Mouse (Mus musculus) olfactory bulb, adult 2 months (tissue): ENCODE measurements around the gene Dync1li2. TPM values are rescaled to one million over a fixed set of nuclear protein-coding genes. Genes with fewer than 3 reads are reported as not detected.

Source experiments
- H3K27ac ChIP-seq: fragments of 200-500 bp; 2 replicates; pipeline ENCODE4 v1.5.1; 2012; ENCODE audit warnings: low read depth, low read length; ENCODE audit not compliant: insufficient read depth
- H3K4me1 ChIP-seq: fragments of 200-500 bp; 2 replicates; pipeline ENCODE4 v1.6.1; 2012; ENCODE audit warnings: low read length; ENCODE audit not compliant: control insufficient read depth, insufficient read depth
- H3K4me3 ChIP-seq: fragments of 200-500 bp; 2 replicates; pipeline ENCODE4 v1.5.1; 2012; ENCODE audit warnings: mild to moderate bottlenecking, low read depth, low read length, moderate library complexity; ENCODE audit not compliant: insufficient read depth
- CTCF ChIP-seq: fragments of 200-500 bp; IDR thresholded peaks from 2 replicates; pipeline ENCODE4 v1.5.1; 2012; ENCODE audit warnings: low read depth, mild to moderate bottlenecking, low read length, moderate library complexity; ENCODE audit not compliant: insufficient read depth
- POLR2A ChIP-seq: fragments of 200-500 bp; IDR thresholded peaks from 2 replicates; pipeline ENCODE4 v1.6.1; 2012; ENCODE audit warnings: mild to moderate bottlenecking, low read depth, low read length, moderate library complexity; ENCODE audit not compliant: insufficient read depth
- WGBS: fragments of 180-500 bp; shearing (Covaris S2); methylation state at CpG from one replicate; pipeline ENCODE4 v1.1.7; 2018; 5-methylcytosine and 5-hydroxymethylcytosine counted together
- polyA plus RNA-seq: library from polyadenylated mRNA; stranded (reverse); fragments of >200 nt; gene quantifications from 2 replicates; pipeline ENCODE4 v1.2.4, GENCODE M21; 2012; ENCODE audit warnings: low replicate concordance; ENCODE audit not compliant: missing spikeins, insufficient read depth, insufficient read length

The Dync1li2 gene
- polyA plus RNA-seq, 1 experiment, result 65.6 TPM

GRCm38 (mm10) chr8:104430230-104430629, 12.6 kb downstream of the Dync1li2 start:
- peaks cover 10% of the 10 kb centered on the region for H3K4me1 ChIP-seq
- TF ChIP-seq CTCF, result no peak
- no peak for TF ChIP-seq POLR2A
- H3K4me3 ChIP-seq, result no peak overlapping the region
- H3K27ac ChIP-seq, result no peak overlapping the region
- WGBS, result 71% methylated on average over 7 of the region's 7 CpGs

DNA sequence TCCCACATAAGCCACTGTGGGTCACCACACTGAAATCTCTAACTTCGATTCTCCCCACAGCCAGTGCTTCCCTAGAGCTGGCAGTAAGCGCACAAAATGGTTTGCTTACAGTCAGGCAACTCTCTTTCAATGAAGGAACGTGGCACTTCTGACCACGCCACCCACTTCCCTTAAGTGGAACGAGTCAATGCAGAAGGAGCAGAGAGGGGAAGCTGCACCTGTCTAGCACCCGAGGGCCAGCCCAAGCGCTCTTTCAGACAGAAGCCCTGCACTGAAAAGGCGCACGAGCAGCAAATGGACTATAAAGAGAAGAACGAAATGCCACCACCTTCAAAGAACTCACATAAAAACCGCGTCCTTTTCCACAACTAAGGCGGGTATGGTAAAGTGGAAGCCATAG, 15.1 kb downstream of the Dync1li2 start:
- 80% methylated on average over 13 of the region's 13 CpGs for WGBS

DNA sequence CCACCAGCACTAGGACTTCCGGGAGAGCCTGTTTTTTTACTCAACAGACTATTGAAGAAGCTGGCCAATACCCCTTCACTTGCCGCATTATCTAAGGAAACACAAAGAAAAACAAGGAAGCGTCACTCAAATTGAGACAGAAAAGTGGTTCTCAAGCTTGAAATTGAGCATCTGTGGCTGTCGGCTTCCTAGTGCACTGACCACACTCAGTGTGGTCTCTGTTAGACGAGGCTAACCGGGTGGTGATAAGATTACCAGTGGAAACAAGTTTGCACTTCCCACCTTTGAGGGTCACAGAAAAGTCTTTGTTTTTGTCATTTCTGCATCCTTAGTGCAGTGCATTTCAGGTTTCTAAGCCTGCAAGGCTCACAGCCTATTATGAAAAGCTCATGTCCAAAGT, 20.5 kb downstream of the Dync1li2 start:
- WGBS, result 85% methylated on average over 6 of the region's 6 CpGs
- no peaks in the 10 kb centered on the region for H3K4me1 ChIP-seq
- H3K27ac ChIP-seq, result no peak overlapping the region
- no peak for TF ChIP-seq CTCF
- TF ChIP-seq POLR2A, result no peak
- no peak overlapping the region for H3K4me3 ChIP-seq

More for the DNA sequence above, 15.1 kb downstream of the Dync1li2 start:
- no peak for TF ChIP-seq POLR2A
- no peak for TF ChIP-seq CTCF
- H3K4me1 ChIP-seq, result no peaks in the 10 kb centered on the region
- no peak overlapping the region for H3K27ac ChIP-seq
- H3K4me3 ChIP-seq, result no peak overlapping the region

DNA sequence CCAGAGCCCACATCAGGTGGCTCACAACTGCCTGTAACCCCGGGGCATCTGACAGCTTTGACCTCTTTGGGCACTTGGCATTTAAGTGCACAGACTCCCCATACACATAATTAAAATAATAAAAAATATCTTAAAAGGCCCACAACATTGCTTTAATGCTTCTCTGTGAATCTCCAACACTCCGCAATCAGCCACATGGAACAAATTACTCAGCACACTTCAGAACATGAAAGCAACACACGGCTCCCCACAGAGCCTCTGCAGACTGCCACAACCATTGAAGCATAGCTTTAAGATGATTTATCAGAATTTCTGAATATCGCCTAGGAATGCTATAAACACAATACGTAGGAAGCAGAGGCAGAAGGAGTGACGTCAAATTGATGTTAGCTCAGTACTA, 26.8 kb downstream of the Dync1li2 start:
- 83% methylated on average over 6 of the region's 6 CpGs for WGBS
- peaks cover 19% of the 10 kb centered on the region for H3K4me1 ChIP-seq
- no peak overlapping the region for H3K4me3 ChIP-seq
- TF ChIP-seq POLR2A, result no peak
- no peak for TF ChIP-seq CTCF
- H3K27ac ChIP-seq, result no peak overlapping the region

- peaks cover 22% of the 10 kb centered on the region for H3K4me1 ChIP-seq
- TF ChIP-seq CTCF (no peak), POLR2A (no peak)
- no peak overlapping the region for H3K4me3 ChIP-seq
- H3K27ac ChIP-seq, result no peak overlapping the region
- WGBS, result 49% methylated on average over 3 of the region's 3 CpGs
Measured at GRCm38 (mm10) chr8:104414204-104414603, 28.6 kb downstream of the Dync1li2 start.

GRCm38 (mm10) chr8:104413770-104414169, 29.1 kb downstream of the Dync1li2 start:
- no peak for TF ChIP-seq CTCF
- TF ChIP-seq POLR2A, result no peak
- Histone ChIP-seq H3K4me1 (peaks cover 22% of the 10 kb centered on the region), H3K4me3 (no peak overlapping the region), H3K27ac (no peak overlapping the region)
- WGBS, result 81% methylated on average over 4 of the region's 4 CpGs

- no peak for TF ChIP-seq CTCF
- TF ChIP-seq POLR2A, result no peak
- WGBS, result 37% methylated on average over 7 of the region's 7 CpGs
- Histone ChIP-seq H3K4me3 (no peak overlapping the region), H3K4me1 (peaks cover 22% of the 10 kb centered on the region), H3K27ac (no peak overlapping the region)
Measured at GRCm38 (mm10) chr8:104412805-104413532, 29.9 kb downstream of the Dync1li2 start.

GRCm38 (mm10) chr8:104411972-104412371, 30.9 kb downstream of the Dync1li2 start:
- Histone ChIP-seq H3K4me1 (peaks cover 22% of the 10 kb centered on the region), H3K27ac (peak overlapping the region; percentile 68), H3K4me3 (no peak overlapping the region)
- 87% methylated on average over 3 of the region's 3 CpGs for WGBS
- no peak for TF ChIP-seq POLR2A
- no peak for TF ChIP-seq CTCF

- WGBS, result 49% methylated on average over 3 of the region's 3 CpGs
- TF ChIP-seq POLR2A (no peak), CTCF (no peak)
- no peak overlapping the region for H3K4me3 ChIP-seq
- peak overlapping the region; percentile 68 for H3K27ac ChIP-seq
- H3K4me1 ChIP-seq, result peaks cover 22% of the 10 kb centered on the region
Measured at GRCm38 (mm10) chr8:104411468-104411867, 31.4 kb downstream of the Dync1li2 start.
